Mouse (Mus musculus) ZHBTc4 (cell line): ENCODE measurements at regions not wholly inside any gene's neighbourhood (a gene's known extent, or its start where the extent isn't known, plus 50 kb on each side); places are given as distances from the start of the nearest gene placed in this dataset.
"Not testable (repeated sequence)": the region's sequence is repeated elsewhere in the genome, so short reads cannot be mapped to it uniquely, and the experiment has no call there.

Source experiments
- DNase-seq: peaks from one replicate; pipeline ENCODE4 v3.0.0-alpha.2; 2011; ENCODE audit warnings: low read depth, low spot score

GRCm38 (mm10) chr2:64451614-64452317 is 353.9 kb upstream of the Fign start:
- DNase-seq = no peak

GRCm38 (mm10) chr2:64443171-64443570 is 345.3 kb upstream of the Fign start:
- no peak for DNase-seq

- no peak for DNase-seq
Observed at GRCm38 (mm10) chr2:64440961-64441360, 343.1 kb upstream of the Fign start.

- DNase-seq = not testable (repeated sequence)
Observed at GRCm38 (mm10) chr2:64417129-64417528, 319.3 kb upstream of the Fign start.

- DNase-seq = no peak
Observed at GRCm38 (mm10) chr2:64413846-64414245, 316.0 kb upstream of the Fign start.

- DNase-seq = no peak
Observed at GRCm38 (mm10) chr2:64413263-64413662, 315.4 kb upstream of the Fign start.

GRCm38 (mm10) chr2:64395946-64396345 is 298.1 kb upstream of the Fign start:
- no peak for DNase-seq

GRCm38 (mm10) chr2:64394619-64395294 is 296.9 kb upstream of the Fign start:
- DNase-seq = no peak

- no peak for DNase-seq
Observed at GRCm38 (mm10) chr2:64394199-64394598, 296.4 kb upstream of the Fign start.

- DNase-seq = no peak
Observed at GRCm38 (mm10) chr2:64369791-64370190, 272.0 kb upstream of the Fign start.

- DNase-seq = no peak
Observed at GRCm38 (mm10) chr2:64367188-64367587, 269.4 kb upstream of the Fign start.

- no peak for DNase-seq
Observed at GRCm38 (mm10) chr2:64366528-64366927, 268.7 kb upstream of the Fign start.

- DNase-seq = no peak
Observed at GRCm38 (mm10) chr2:64356286-64356685, 258.4 kb upstream of the Fign start.

- peak; percentile 14 for DNase-seq
Observed at GRCm38 (mm10) chr2:64325499-64325898, 227.7 kb upstream of the Fign start.
